Mouse (Mus musculus) heart, adult 8-10 months (tissue): Measurements from ENCODE around the gene Id1. TPM values are rescaled to one million over a fixed set of nuclear protein-coding genes. Genes with fewer than 3 reads are reported as not detected.
A peak's percentile ranks its signal among the peaks of the same experiment; 100 is the strongest.

ENCODE experiments used
- DNase-seq: peaks from one replicate; pipeline ENCODE4 v3.0.0; 2022; ENCODE audit warnings: low spot score
- total RNA-seq, 4 experiments: library from RNA; stranded (reverse); gene quantifications; 2 replicates each; pipeline ENCODE4 v1.2.4; 2022

Id1 gene
- total RNA-seq, 4 experiments from 2014 or later = 43.3 to 63.6 (median 58.4) TPM

DNA sequence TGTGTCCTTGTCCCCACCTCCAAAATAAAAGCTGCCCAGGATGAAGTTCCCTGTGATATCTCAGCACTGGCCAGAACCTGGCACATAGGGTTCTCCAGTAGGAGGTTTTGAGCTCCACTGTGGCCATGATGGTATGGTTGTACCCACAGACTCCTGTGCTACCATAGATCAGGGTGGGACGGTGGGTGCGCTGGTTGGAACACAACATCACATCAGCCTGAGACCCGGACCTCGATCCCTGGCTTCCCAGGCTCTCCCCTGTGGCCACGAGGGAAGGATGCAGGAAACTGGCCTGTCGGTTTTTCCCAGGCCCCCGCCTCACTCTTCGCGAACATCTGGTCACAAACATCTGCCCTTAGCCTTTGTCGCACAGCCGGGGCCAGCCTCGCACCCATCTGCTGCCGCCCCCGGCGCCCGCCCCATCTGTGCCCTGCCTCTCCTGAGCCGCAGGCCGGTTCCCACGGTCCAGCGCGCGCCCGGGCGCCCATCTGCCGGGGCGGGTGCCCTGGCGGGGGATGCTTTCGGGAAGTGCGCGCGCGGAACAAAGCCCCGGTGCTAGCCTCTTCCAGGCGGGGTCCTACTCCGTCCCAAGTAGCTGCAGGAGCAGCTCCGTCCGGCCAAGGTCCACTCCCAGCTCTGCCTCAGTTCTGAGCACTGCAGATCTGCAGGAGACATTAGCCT, 12.3 kb upstream of the Id1 start:
- no peak for DNase-seq

DNA sequence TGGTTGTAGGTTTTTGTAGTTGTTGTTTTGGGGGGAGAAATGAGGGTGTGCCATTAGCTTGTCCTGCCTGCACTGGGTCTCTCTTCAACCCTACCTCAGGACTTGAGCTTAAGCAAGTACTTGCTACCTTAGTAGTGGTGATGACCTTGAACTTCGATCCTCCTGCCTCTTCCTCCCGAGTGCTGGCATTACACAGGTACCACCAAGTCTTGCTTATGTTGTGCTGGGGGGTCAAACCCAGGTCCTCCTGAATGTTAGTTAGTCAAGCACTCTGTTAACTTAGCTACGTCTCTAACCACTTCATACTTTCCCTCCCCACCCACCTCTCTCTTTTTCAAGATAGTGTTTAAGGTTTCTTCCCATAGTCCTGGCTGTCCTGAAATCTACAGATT, 11.7 kb upstream of the Id1 start:
- no peak for DNase-seq

DNA sequence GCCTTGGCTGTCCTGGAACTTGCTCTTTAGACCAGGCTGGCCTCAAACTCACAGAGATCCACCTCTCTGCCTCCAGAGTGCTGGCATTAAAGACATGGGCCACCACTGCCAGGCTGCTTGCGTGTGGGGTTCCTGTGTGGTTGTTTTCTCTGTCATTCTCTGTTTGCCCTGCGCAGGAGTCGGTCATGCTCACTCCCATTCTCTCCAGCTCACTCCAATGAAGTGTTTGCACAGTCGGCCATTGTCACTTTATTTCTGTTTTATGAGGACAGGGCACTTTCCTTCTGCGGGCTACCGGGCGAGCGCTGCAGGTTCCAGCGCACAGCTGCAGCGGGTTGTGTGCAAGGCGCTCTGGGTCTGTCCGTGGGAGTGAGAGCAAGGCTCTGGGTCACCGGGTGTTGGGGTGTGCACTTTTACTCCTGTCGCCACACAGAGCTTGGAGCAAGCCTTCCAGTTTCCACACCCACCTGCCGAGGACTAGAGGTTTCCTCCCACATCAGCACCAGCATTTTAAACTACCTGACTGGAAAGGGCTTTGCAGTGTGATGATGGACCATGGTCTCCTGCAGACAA, 10.8 kb upstream of the Id1 start:
- no peak for DNase-seq

DNA sequence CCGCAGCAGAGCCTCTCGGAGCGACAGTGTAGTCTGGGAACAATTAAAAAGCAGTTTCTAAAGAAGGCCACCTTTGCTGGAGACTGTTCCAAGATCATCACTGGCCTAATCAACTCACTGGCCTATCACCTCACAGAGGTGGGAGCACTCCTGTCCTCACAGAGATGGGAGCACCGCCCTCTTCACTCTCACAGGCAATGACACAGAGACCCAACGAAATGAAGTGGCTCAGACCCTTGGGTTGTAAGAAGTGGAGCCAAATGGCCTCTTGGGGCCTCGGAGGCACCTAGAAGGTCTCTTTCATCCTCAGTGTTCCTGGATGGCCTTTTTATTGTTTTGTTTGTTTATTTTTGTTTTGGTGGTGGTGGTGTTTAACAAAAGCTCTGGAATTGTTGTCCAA, 9.8 kb upstream of the Id1 start:
- no peak for DNase-seq

DNA sequence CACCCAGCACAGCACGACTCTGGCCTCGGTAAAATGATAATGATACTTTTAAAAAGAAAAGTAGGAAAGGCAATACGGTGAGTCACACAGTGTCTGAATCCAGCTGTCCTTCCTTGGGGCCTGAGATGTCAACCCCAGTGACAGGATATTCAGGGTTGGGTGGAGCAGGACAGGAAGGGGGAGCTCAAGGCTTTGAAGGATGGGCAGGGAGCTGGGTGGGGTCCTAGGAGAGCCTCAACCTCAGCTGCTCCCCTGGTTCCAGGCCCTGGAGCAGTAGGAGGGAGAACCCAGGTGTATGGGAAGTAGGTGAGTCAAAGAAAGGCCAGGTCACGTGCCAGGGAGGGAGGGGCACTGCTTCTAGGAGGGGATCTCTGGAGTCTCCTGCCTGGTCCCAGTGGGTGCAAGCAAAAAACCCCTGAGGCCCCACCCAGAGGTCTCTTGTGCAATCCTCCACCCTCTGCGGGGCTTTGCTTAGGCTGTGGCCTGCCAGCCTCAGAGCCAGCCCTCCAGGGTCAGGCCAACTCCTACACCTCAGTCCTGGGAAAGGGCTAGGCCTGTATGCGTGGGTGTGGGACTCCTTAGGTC, 9.2 kb upstream of the Id1 start:
- no peak for DNase-seq

DNA sequence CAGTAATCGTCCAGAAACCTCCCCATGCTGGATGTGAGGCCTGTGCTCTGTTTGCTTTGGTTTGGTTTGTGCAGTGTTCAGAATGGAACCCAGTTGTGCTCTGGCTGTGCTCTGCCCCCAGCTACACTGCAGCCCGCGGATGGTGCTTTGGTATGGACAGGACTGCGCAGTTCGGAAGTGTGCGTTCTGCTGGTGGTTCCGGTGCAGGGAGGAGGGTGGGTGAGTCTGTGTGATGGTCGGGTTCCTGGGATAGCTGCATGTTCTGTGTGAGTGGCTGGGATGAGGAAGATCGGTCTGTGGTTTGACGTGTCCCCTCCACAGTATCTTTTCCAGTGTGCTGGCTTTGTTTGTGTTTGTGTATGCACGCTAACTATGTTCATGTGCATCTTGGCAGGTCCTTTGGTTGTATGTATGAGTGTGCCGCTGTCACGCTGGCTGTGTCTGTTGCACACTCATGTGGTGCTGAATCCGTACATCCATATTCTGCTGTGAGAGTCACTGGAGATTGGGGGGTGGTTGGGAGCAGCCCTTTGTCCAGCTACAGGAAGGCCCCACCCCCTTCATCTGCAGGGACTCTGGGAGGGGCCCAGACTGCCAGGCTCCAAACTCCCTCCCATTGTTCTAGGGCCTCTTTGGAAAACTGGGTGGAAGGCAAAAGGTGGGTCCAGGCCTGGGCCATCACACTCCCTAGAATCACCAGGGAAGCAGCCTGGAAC, 8.1 kb upstream of the Id1 start:
- DNase-seq = peak; percentile 79

DNA sequence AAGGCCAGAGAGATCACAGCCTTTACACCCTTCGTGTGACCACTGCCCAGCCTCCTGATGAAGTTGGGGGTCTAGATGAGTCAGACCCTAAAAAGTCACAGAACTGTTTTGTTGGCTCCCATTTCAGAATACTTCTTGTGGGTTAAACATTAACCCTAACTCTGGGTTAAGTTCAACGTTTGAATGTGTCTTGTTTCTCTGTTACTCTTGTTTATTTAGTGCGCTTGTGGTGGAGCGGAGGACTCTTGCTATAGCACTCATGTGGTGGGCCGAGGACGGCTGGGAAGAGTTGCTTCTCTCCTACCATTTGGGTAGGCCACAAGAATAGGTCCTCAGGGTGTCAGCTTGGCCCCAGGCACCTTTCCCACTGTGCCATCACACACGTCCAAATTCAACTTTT, 7.5 kb upstream of the Id1 start:
- DNase-seq = no peak

DNA sequence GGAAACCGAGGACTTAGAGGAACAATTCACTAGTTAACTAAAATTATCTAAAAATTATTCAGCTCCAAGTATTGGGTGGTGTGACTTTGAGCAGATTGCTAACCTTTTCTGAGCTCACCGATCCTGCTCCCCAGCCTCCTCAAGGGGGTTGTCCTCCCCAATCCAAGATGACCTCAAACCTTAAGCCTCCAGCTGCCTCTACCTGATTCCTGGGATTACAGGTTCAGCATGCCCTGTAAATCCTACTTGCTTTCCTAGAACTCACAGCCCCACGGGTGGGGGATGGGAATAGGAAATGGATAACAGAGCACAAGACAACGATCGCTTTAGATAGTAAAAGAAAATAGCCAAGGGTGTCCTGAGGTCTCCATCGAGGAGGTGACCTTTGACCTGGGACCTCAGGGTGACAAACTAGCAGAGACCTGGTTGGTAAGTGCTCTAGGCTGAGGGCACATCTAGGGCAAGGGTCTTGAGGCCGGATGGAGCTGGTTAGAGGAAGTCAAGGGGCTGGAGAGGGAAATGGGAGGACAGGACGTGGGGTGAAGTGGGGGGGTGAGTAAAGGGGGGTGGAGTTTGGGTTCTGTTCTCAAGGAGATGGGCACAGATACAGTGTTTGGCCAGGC, 6.9 kb upstream of the Id1 start:
- no peak for DNase-seq

DNA sequence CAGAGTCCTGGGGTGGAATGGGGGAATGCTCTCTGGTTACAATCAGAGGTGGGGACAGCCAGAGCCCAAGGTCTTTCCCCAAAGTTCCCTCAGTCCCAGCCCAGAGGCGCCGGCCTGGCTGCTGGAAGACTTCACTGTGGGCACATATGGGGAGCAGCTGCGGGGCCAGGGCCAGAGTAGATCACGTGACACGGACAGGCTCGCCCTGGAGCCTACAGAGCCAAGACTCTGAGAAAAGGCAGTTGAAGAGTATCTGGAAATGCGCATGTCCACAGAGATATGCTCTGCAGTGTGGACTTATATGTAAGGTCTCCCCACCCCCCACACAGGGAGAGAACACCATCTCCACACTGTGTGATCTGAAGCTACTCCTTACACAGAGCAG, 6.4 kb upstream of the Id1 start:
- no peak for DNase-seq

DNA sequence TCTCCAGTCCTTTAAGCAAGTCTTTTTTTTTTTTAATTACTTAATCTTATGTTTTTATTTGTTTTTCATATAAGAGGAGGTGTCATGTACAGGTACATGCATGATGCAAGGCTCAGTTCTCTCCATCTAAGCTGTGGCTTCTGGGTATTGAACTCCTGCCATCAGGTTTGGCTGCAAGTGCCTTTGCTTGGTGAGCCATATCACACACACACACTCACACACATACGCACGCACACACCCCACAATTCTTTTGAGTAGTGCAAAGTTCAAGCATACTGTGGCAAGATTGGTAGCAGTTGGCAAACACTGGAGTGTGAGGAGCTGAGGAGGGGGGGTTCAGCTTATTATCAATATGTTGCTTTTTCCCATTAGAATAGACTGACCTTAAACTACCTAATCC, 2.9 kb upstream of the Id1 start:
- no peak for DNase-seq

DNA sequence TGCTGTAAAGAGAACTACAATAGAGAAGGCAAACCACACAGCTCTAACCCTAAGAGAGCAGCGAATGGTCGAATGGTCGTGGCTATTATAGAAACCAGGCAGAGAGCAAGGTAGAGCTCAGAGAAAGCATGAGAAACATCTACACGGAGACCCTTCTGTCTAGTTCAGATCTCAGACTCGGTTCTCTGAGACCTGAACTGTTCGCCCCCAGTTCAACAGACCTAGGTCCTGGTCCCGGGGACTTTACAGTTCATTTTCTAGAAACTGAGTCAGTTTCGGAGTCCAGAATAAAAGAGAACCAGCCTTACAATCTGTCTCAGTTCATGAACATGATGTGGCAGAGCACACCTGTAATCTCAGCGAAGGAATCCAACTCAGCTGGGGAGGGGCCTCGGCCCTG, 1.6 kb upstream of the Id1 start:
- no peak for DNase-seq

DNA sequence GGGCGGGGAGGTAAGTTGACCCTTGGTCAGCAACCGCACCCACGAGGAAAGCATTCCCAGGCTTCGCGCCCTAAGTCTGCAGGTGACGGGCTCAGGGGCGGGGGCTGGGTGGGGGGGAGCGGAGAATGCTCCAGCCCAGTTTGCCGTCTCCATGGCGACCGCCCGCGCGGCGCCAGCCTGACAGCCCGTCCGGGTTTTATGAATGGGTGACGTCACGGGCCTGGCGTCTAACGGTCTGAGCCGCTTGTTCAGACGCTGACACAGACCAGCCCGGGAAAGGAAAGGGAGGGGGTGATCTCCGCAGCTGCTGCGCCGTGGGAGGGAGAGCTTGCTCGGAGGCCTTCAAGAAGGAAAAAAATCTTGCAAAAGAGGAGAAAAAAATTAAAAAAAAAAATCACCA, 1.1 kb upstream of the Id1 start:
- peak; percentile 94 for DNase-seq

DNA sequence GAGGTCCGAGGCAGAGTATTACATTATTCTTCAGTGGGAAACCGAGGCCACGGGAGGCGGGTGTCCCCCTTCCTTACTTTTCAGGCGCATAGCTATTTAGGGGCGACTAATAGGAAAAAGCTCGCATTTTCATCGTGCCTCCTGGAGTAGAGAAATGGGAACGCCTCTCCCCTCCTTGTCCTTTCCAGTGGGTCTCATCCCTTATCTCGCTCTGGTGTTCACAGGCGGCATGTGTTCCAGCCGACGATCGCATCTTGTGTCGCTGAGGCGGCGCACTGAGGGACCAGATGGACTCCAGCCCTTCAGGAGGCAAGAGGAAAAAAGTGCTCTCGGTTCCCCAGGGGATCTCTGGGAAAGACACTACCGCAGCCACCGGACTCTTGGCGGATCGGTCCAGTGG, 697 bp downstream of the Id1 start:
- DNase-seq = no peak

DNA sequence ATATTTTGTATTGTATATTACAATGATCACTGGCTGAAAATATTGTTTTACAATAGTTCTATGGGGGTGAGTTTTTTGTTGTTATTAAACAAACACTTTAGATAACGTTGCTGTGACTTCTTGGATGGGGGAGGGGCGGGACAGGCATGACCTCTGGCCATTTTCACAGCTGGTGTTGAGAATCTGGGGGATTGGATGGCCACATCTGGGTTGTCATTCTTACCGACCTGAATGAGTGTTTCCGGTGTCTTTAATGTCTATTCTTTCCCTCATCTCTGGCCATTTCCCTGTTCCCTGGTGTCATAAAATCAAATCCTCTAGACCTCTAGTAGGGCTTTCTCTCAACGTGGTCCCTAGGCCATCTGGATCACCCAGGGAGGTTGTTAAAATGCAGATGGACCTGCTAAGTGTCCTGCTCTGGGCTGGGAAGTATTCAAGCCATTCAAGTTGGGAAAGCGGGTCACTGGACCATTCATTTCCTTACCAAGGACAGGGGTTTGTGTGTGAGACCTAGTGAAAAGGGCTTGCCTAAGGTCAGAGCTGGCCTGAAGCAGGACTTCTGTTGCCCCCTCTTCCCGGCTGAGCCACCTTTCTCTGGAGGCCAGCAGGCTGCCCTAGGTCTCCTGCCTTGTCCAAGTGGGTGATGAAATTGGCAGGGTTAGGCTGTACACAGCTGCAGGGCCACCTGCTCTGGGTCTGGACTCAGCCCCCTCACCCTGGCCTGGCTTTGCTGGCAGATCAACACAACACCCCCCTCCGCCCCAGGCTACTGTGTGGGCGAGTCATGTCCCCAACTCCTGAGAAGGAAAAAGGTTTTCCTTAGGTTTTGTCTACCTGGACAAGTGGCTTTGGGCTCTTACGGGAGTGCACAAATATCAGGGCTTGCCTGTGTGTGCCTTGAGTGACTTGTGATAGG, 1.5 kb downstream of the Id1 start:
- DNase-seq = no peak

DNA sequence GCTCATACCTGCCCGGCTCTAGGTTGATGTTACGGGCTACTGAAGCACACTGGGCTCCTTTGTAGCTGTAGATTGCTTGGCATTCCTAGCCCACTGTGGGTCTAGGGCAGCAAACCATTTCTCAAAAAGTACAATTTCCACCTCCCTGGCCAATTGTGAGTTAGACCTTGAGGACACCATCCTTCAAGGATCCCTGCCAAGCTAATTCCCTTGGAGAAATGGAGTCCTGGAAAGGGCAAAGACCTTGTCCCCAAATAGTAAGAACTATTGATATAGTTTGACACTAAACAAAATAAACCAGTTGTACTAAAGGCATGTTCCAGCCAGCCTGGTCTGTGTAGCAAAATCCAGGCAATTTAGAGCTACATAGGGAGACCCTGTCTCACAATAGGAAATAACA, 2.3 kb downstream of the Id1 start:
- no peak for DNase-seq

DNA sequence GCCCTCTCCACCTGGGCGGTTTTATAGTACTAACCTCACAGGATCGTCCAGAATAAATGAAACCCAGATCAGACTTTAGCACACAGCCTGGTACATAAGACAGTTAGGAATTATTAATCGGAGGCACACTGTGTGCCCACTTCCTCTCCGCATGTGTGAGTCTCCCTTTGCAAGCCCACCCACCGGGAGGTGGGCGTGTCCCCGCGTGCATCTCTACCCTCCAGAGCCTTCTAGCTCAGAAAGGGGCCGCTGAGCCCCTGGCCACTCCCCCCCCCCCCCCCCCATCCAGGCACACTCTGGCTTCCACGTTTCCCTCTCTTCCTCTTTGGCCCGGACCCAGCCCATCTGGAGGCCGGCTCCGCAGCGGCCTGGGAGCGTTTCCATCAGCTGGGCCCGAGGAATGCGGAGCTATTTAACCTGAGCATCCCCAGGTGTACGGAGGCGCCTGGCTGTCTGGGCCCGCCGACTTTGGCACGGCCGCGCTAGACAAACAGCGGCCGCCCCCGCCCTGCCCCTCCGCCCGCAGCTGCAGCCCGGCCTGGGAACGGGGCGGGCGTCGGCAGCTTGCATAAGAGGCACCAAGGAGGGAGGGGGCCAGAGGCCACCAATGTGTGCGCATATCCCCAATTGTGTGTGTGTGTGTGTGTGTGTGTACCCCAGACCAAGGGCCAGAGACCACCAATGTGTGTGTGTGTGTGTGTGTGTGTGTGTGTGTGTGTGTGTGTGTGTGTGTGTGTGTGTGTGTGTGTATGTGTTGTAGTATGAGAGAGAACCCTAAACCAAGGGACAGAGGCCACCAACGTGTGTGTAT, 3.2 kb downstream of the Id1 start:
- peak; percentile 85 for DNase-seq

DNA sequence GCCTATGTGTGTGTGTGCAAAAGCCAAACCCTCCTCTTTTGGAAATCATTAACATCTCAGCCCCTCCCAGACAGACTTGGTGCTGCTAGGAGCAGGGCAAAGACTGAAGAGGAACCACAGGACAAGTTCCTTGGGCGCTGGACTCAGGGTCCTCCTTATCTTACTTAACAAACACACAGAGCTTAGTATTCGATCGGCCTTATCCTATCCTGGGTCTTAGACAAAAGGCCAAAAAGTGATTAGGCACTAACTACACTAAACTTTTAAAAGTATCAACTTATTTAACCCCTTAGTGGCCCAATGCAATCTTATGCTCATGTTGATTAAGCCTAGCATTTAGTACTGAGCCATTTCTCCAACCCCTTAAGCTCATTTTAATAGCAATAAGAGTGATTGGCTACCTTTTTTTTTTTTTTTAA, 3.8 kb downstream of the Id1 start:
- DNase-seq = no peak

DNA sequence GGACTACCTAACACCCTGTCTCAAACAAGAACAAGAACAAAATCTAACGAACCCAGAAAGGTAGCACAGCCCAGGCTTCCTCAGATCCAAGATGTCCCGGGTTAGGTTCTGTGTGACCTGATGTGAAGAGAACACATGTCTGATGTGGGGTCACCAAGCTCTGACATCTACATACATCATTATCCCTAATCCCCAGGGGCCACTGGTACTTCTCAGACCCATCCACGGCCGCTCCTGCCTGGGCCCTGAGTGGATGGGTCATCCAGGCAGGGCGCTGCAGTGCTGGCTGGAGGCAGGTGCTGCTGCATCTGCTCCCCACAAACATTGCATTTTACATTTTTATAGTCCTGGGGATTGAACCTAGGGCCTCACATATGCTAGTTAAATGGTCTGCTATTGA, 4.4 kb downstream of the Id1 start:
- DNase-seq = no peak

DNA sequence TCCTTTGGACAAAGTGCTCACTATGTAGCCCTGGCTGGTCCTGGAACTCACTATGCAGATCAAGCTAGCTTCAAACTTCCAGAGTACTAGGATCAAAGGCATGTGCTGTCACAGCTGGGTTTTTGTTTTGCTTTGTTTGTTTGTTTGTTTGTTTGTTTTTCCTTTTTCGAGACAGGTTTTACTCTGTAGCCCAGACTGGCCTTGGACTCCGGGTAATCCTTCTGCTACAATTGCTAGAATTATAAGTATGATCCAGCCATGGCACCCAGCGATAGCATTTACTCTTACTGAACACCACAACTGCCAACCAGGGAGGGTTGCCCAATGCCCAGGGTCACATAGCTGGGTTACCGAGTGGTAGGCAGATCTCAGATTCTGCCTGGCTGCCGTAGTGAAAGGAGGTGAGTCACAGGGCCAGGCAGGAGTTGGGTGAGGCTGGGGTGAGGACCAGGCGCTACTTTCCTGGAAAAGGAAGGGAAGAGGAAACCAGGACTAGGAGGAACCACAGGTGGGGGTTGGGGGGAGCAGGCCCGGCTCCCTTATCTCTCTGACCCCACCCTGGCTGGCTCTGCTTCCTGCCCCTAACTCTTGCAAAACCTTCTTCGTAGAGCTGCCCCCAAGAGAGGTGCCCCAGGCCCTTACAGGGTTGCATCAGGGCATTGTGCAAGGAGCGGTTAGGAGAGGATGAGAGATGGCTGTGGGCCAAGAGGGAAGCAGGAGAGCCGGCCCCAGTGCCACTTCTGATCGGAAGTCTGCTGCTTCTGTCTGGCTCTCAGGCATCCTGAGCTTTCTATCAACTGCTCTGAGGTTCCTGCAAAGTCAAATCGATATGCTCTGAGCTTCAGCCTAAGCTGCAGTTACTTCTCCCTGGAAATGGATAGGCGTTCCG, 5.3 kb downstream of the Id1 start:
- DNase-seq = no peak

DNA sequence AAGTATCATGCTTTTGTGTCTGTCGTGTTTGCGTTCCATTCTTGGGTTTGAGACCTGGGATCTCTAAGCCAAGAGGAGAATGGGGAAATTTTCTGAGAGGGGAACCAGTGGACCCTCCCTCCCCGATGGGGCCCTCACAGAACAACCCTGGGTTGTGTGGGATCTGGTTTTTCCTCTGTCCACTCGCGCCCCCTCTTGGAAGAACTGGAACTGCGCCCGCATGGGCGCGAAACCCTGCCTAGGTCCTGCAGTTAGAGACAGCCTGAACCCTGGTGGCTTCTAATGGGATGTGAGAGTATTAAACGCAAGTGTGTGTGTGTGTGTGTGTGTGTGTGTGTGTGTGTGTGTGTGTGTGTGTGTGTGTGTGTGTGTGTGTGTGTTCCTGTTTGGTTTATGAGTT, 6.4 kb downstream of the Id1 start:
- no peak for DNase-seq
